Mouse (Mus musculus) limb, embryonic 14.5 days (tissue): ENCODE measurements around the gene Gins2. TPM values are rescaled to one million over a fixed set of nuclear protein-coding genes. Genes with fewer than 3 reads are reported as not detected.
A peak's percentile ranks its signal among the peaks of the same experiment; 100 is the strongest.

Experiments
- ATAC-seq: fragments of 200-750 bp; cut with Nextera tagmentation; 2 replicates; pipeline ENCODE4 v1.8.0; 2017; ENCODE audit warnings: low read depth, moderate number of reproducible peaks, moderate TSS enrichment; ENCODE audit not compliant: low FRiP score
- DNase-seq: peaks from one replicate; pipeline ENCODE4 v3.0.0-alpha.2; 2015; ENCODE audit warnings: low spot score
- H3K27ac ChIP-seq: fragments of 300-500 bp; sonication (generic); replicated peaks from 2 replicates; pipeline ENCODE4 v1.5.1; 2014; ENCODE audit warnings: low read depth, mild to moderate bottlenecking, low read length, moderate library complexity, mixed read lengths
- H3K27me3 ChIP-seq: fragments of 300-500 bp; sonication (generic); 2 replicates; pipeline ENCODE4 v1.6.1; 2014; ENCODE audit warnings: low read length, mixed read lengths; ENCODE audit not compliant: control insufficient read depth, insufficient read depth
- H3K36me3 ChIP-seq: fragments of 300-500 bp; sonication (generic); 2 replicates; pipeline ENCODE4 v1.6.1; 2014; ENCODE audit warnings: mild to moderate bottlenecking, low read length, moderate library complexity, mixed read lengths; ENCODE audit not compliant: control insufficient read depth, insufficient read depth
- H3K4me1 ChIP-seq: fragments of 300-500 bp; sonication (generic); 2 replicates; pipeline ENCODE4 v1.6.1; 2014; ENCODE audit warnings: antibody characterized with exemption, low read length, mixed read lengths; ENCODE audit not compliant: control insufficient read depth, insufficient read depth
- H3K4me2 ChIP-seq: fragments of 300-500 bp; sonication (generic); replicated peaks from 2 replicates; pipeline ENCODE4 v1.6.1; 2014; ENCODE audit warnings: low read depth, mild to moderate bottlenecking, low read length, moderate library complexity; ENCODE audit not compliant: severe bottlenecking
- H3K4me3 ChIP-seq: fragments of 300-500 bp; sonication (generic); replicated peaks from 2 replicates; pipeline ENCODE4 v1.5.1; 2014; ENCODE audit warnings: low read length
- H3K9ac ChIP-seq: fragments of 300-500 bp; sonication (generic); 2 replicates; pipeline ENCODE4 v1.6.1; 2014; ENCODE audit warnings: mild to moderate bottlenecking, low read depth, low read length, moderate library complexity; ENCODE audit not compliant: severe bottlenecking
- H3K9me3 ChIP-seq: fragments of 300-500 bp; sonication (generic); 2 replicates; pipeline ENCODE4 v1.6.1; 2016; ENCODE audit warnings: low read length; ENCODE audit not compliant: control insufficient read depth
- POLR2A ChIP-seq: fragments of 200-500 bp; IDR thresholded peaks from 2 replicates; pipeline ENCODE4 v1.8.0; 2012; ENCODE audit warnings: inconsistent platforms, mild to moderate bottlenecking, moderate library complexity, borderline replicate concordance; ENCODE audit not compliant: insufficient read depth, insufficient read length; ENCODE audit errors: extremely low read depth
- WGBS: fragments of 180-500 bp; shearing (Covaris S2); extraction: QIAGEN DNeasy Blood & Tissue Kit; methylation state at CpG from one replicate; pipeline ENCODE4 v1.1.7; 2014; 5-methylcytosine and 5-hydroxymethylcytosine counted together
- polyA plus RNA-seq, 2 experiments: library from polyadenylated mRNA; depleted of rRNA in 1 of 2; stranded (reverse) in 1 of 2; unstranded in 1 of 2; fragments of >200 nt; fragmentation: Nextera tagmentation in 1 of 2; extraction: Ambion mirVana in 1 of 2; gene quantifications; 2 replicates each; pipeline versions ENCODE4 v1.2.1 to v1.2.3; 2012 to 2014

The Gins2 gene
- polyA plus RNA-seq, 2 experiments = 72.3 to 107 TPM

DNA sequence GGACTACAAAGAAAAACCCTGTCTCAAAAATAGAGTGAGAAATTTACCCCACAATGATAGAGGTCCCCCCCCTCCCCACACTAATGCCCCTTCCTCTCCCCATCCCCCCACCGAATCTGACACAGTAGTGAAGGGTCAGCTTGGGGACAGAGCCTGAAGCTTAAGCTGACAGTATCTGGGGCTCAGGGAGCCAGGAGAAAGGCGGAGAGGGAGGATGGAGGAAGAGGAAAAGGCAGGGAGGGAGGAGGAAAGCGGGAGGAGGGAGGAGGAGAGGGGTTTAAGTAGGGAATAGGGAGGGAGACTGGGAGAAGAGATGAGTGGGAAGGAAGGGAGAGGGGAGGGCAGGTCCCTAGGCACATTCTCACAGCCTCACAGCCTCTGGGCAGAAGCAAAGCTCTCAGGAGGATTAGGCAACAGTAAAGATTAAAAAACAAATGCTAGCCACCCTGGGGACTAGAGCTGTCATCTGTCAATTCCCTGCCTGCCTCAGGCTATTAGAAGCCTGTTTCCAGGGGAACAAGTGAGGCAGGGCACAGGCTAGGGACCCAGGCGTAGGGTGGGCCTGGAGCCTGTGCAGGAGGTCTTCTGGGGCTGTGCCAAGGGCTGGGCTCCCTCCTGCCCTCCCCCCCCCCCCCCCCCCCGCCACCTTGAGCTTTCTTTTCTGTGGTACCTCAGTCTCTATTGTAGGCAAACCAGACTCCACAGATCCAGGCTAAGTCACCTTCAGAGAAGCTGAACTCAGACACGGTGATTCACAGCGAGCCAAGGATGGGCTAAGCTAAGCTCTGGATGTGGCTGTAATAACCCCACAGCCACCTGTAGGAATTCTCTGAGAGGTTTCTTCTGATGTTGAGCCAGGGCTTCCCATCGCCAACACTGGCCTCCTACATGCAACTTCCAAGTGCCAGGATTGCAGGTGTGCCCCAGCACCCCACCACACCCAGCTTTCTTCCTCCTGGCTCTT, 27.8 kb upstream of the Gins2 start:
- TF ChIP-seq POLR2A = no peak
- WGBS = 35% methylated on average over 7 of the region's 8 CpGs
- Histone ChIP-seq H3K4me2 (no peak overlapping the region), H3K4me3 (no peak overlapping the region), H3K27ac (no peak overlapping the region), H3K36me3 (no peaks in the 10 kb centered on the region), H3K27me3 (no peaks in the 10 kb centered on the region), H3K9ac (no peak overlapping the region), H3K9me3 (no peaks in the 10 kb centered on the region), H3K4me1 (no peaks in the 10 kb centered on the region)
- no peak for ATAC-seq
- no peak for DNase-seq

DNA sequence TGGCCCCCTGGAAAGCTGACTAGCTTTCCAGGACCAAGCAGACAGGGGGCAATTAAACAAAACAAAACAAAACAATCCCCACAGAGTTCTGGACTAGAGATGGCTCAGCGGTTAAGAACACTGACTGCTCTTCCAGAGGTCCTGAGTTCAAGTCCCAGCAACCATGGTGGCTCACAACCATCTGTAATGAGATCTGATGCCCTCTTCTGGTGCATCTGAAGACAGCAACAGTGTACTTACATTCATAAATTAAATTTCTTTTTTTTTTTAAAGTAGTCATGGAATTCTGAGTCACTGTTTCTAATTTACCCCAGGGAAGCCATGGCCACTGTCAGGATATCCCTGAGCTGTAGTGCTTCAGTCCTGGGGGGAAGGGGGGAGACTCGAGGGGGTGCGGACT, 25.4 kb upstream of the Gins2 start:
- Histone ChIP-seq H3K36me3 (no peaks in the 10 kb centered on the region), H3K4me1 (no peaks in the 10 kb centered on the region), H3K4me3 (no peak overlapping the region), H3K27me3 (no peaks in the 10 kb centered on the region), H3K9me3 (no peaks in the 10 kb centered on the region), H3K4me2 (no peak overlapping the region), H3K9ac (no peak overlapping the region), H3K27ac (no peak overlapping the region)
- ATAC-seq = no peak
- no peak for TF ChIP-seq POLR2A
- WGBS = 88% methylated on average over 3 of the region's 3 CpGs
- DNase-seq = no peak

DNA sequence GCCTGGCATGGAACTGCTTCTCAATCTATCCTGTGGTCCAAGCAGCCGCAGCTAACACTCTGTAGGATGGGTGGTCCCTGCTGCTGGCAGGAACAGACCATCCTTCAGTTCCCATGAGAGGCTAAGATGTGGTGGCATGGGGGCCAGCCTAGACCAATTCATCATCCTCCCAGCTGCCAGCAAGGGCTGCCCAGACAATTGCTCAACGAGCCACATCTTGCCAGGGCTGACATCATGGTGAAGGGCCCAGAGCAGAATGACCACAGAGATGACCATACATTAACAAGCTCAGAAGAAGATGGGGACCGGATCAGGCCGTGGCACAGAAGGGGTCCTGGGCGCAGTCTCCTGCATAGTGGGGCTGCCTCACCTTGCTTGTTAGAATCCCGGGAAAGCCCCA, 21.7 kb upstream of the Gins2 start:
- H3K27me3 ChIP-seq = no peaks in the 10 kb centered on the region
- no peak overlapping the region for H3K9ac ChIP-seq
- no peak for TF ChIP-seq POLR2A
- H3K9me3 ChIP-seq = no peaks in the 10 kb centered on the region
- H3K27ac ChIP-seq = no peak overlapping the region
- no peaks in the 10 kb centered on the region for H3K36me3 ChIP-seq
- no peak for ATAC-seq
- DNase-seq = no peak
- H3K4me1 ChIP-seq = no peaks in the 10 kb centered on the region
- H3K4me3 ChIP-seq = no peak overlapping the region
- H3K4me2 ChIP-seq = no peak overlapping the region
- WGBS = 78% methylated on average over 6 of the region's 6 CpGs

DNA sequence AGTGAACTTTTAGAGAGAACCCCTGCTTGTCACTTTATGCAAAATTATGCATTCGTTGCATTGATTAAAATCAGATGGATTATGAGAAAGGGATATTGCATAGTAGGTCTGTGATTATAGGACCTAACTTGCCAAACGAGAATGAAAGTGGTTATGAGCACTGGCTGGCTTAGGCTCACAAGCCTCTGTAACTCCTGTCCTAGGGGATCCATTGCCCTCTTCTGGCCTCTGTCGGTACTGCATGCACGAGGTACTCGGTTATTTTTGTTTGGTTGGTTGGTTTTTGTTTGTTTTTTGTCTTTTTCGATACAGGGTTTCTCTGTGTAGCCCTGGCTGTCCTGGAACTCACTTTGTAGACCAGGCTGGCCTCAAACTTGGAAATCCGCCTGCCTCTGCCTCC, 18.8 kb upstream of the Gins2 start:
- no peaks in the 10 kb centered on the region for H3K9me3 ChIP-seq
- peak; percentile 67; the same call in 1 of the 2 replicates for ATAC-seq
- no peaks in the 10 kb centered on the region for H3K27me3 ChIP-seq
- WGBS = 15% methylated on average over 7 of the region's 7 CpGs
- H3K9ac ChIP-seq = no peak overlapping the region
- no peaks in the 10 kb centered on the region for H3K36me3 ChIP-seq
- peak; percentile 53 for DNase-seq
- H3K27ac ChIP-seq = no peak overlapping the region
- H3K4me2 ChIP-seq = no peak overlapping the region
- no peak overlapping the region for H3K4me3 ChIP-seq
- H3K4me1 ChIP-seq = no peaks in the 10 kb centered on the region
- no peak for TF ChIP-seq POLR2A

DNA sequence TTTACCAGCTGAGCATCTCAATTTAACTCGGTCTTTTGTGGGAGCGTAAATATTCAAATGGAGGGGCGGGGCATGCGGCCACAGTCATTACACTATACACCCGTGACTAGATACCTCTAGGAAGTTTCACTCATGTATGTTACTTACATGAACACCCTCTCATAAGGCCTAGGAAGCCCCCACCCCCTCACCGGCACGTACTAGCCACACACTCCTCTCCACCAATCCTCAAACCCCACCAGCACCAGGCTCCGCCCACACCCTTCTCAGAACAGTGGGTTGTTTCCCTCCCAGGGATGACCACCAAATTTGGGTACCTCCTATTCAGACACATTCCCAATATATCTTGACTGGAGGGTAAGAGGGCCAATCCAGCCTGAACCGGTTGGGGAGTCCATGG, 18.4 kb upstream of the Gins2 start:
- no peak overlapping the region for H3K27ac ChIP-seq
- no peak overlapping the region for H3K9ac ChIP-seq
- no peak for DNase-seq
- 79% methylated on average over 9 of the region's 9 CpGs for WGBS
- TF ChIP-seq POLR2A = no peak
- no peaks in the 10 kb centered on the region for H3K27me3 ChIP-seq
- H3K9me3 ChIP-seq = no peaks in the 10 kb centered on the region
- no peaks in the 10 kb centered on the region for H3K36me3 ChIP-seq
- H3K4me1 ChIP-seq = no peaks in the 10 kb centered on the region
- H3K4me3 ChIP-seq = no peak overlapping the region
- ATAC-seq = no peak
- no peak overlapping the region for H3K4me2 ChIP-seq
